Mouse (Mus musculus): ENCODE data around the gene Bhmt2. TPM values are rescaled to one million over a fixed set of nuclear protein-coding genes. Genes with fewer than 3 reads are reported as not detected.

The Bhmt2 gene
- polyA plus RNA-seq, 1 experiment from 2014 or later: 0.13 TPM

DNA sequence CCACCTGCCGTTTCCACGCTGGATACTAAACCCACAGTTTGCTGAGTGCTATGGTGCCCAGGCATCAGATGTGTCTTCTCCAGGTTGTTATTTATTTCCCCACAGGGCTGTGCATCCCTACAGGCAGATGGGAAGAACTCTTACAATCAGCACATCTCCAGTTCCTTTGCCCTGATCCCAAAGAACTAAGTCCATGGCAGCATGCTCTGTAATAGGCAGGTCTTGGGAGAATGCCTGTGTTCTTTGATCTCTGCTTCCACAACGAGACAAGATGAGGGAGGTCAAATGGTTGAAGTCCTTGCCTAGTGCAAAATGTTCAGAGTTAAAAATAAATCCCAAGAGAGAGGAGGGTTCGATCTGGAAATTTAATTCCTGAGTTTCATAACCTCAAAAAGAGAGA is 34.5 kb downstream of the Bhmt2 start:
- no peak for ATAC-seq (ENCODE audit: low FRiP score, low TSS enrichment)
- WGBS: 53% methylated on average over 4 of the region's 4 CpGs
- no peak for TF ChIP-seq EP300 (optimal IDR thresholded peaks at IDR 0.05)

DNA sequence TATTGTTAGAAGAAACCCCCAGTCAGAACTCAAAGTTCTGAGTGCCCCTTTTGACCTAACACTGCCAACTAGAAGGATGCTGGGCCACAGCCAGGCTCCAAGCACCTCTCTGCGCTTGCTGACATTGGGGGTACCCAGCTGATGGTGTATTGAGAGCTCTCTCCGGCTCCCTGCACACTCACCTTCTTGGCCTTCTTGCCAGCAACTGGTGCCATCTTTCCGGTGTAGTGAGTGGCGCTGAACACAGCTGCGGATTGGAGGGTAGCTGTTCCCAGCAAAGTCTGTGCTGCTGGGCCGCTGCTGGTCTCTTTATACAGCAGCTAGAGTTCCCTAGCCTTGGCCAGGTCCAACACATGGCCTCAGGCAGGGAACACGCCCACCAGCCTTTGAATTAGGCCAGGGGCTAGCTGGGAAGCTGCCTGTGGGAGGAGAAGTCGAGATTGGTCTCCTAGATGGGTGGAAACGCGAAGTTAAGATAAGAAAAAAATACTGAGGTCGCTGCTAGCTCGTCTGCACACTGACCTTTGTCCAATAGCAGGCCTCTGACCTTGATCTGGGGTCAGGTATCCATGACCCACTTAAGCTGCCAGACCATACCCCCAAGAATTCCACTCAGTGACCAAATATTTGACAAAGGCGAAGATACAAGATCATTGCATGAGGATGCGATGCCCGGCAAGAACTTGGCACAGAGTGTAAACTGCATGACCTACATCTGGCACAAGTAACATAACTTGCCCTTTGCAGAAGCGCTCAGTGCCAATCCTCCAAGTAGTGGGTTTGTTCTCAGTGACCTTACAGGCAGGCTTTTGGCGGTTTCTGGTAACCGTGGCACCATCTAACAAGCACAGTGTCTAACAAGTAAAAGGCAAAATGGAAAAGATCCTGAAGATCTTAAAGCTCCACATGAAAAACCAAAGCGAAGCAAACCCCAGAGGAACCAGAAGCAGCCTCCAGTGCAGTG is 36.5 kb downstream of the Bhmt2 start, which contains the start of gene Bhmt:
Gene Bhmt, minus strand, starts transcription at position 680 of the 964 bp plus-strand sequence.
- Histone ChIP-seq H3K4me3 (ENCODE audit: low read depth, low read length) (no peak within 1 kb of the TSS), H3K9ac (ENCODE audit: low read length) (no peak within 1 kb of the TSS), H3K36me3 (ENCODE audit: control insufficient read depth, insufficient read depth, low read length) (no peaks in the 10 kb centered on the region), H3K27ac (replicated peaks) (no peak within 1 kb of the TSS), H3K27me3 (ENCODE audit: control insufficient read depth, insufficient read depth, low read length) (no peaks in the 10 kb centered on the region), H3K9me3 (ENCODE audit: control insufficient read depth, low read length) (no peaks in the 10 kb centered on the region), H3K4me1 (replicated peaks; ENCODE audit: control insufficient read depth, insufficient read depth) (no peaks in the 10 kb centered on the region), H3K4me2 (replicated peaks; ENCODE audit: low read depth) (no peak within 1 kb of the TSS)
- WGBS: 67% methylated on average over 19 of the region's 19 CpGs
- no peak for TF ChIP-seq EP300 (optimal IDR thresholded peaks at IDR 0.05)
- TF ChIP-seq CTCF (IDR thresholded peaks at IDR 0.05; ENCODE audit: low read depth): no peak
- DNase-seq (ENCODE audit: low spot score) (no peak), ATAC-seq (ENCODE audit: low FRiP score, low TSS enrichment) (0 out of 2 replicates have a peak, but pooled peaks have one; percentile 35)

More for the DNA sequence above, 34.5 kb downstream of the Bhmt2 start:
- Histone ChIP-seq H3K4me1 (replicated peaks; ENCODE audit: control insufficient read depth, insufficient read depth) (no peaks in the 10 kb centered on the region), H3K4me3 (ENCODE audit: low read depth, low read length) (no peak overlapping the region), H3K27me3 (ENCODE audit: control insufficient read depth, insufficient read depth, low read length) (no peaks in the 10 kb centered on the region), H3K9me3 (ENCODE audit: control insufficient read depth, low read length) (no peaks in the 10 kb centered on the region), H3K9ac (ENCODE audit: low read length) (no peak overlapping the region), H3K27ac (replicated peaks) (no peak overlapping the region), H3K4me2 (replicated peaks; ENCODE audit: low read depth) (no peak overlapping the region), H3K36me3 (ENCODE audit: control insufficient read depth, insufficient read depth, low read length) (no peaks in the 10 kb centered on the region)
- no peak for DNase-seq (ENCODE audit: low spot score)

DNA sequence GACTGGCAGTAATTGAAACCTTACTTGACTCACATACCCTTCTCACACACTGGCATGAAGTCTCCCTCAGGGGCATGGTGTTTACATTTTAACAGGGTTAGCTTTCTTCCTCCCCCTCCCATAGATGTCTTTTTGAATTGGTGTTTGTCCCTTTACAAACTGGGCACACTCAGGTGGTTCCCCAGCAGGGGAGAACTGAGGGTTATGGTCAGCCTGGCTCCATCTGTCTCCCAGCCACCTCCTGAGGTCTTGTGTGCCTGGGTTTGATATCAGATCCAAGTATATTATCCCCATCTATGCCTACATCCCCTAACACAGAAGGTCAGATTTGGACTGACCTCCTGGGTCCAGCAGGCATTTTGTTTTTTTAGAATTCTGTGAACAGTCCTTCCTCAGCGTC is 37.5 kb downstream of the Bhmt2 start:
- H3K9ac ChIP-seq (ENCODE audit: low read length): no peak overlapping the region
- no peak overlapping the region for H3K27ac ChIP-seq (replicated peaks)
- no peak overlapping the region for H3K4me3 ChIP-seq (ENCODE audit: low read depth, low read length)
- no peaks in the 10 kb centered on the region for H3K27me3 ChIP-seq (ENCODE audit: control insufficient read depth, insufficient read depth, low read length)
- H3K4me2 ChIP-seq (replicated peaks; ENCODE audit: low read depth): no peak overlapping the region
- TF ChIP-seq EP300 (optimal IDR thresholded peaks at IDR 0.05) (no peak), CTCF (IDR thresholded peaks at IDR 0.05; ENCODE audit: low read depth) (no peak)
- no peak for ATAC-seq (ENCODE audit: low FRiP score, low TSS enrichment)
- no peaks in the 10 kb centered on the region for H3K36me3 ChIP-seq (ENCODE audit: control insufficient read depth, insufficient read depth, low read length)
- DNase-seq (ENCODE audit: low spot score): no peak
- H3K4me1 ChIP-seq (replicated peaks; ENCODE audit: control insufficient read depth, insufficient read depth): no peaks in the 10 kb centered on the region
- no peaks in the 10 kb centered on the region for H3K9me3 ChIP-seq (ENCODE audit: control insufficient read depth, low read length)
- WGBS: 73% methylated on average over 1 of the region's 1 CpGs

DNA sequence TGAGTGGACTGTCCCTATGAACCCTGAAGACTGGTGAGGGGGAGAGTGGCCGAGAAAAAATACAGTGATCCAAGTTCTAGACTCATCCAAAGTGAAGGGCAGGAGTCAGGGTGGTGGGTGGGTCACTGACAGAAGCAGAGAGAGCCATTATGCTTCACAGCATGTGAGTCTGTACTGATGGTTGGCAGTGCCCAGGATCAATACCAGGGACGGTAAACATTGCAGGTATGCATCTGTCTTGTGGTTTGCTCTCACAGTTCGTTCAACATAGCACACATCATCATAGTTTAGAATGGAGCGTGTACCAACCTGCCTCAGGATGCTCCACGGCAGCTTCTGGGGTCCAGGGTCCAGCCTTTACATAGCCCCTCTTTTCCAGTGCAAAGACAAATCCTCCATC is 41.2 kb downstream of the Bhmt2 start:
- H3K9me3 ChIP-seq (ENCODE audit: control insufficient read depth, low read length): no peaks in the 10 kb centered on the region
- H3K4me3 ChIP-seq (ENCODE audit: low read depth, low read length): no peak overlapping the region
- H3K9ac ChIP-seq (ENCODE audit: low read length): no peak overlapping the region
- H3K27ac ChIP-seq (replicated peaks): no peak overlapping the region
- no peaks in the 10 kb centered on the region for H3K27me3 ChIP-seq (ENCODE audit: control insufficient read depth, insufficient read depth, low read length)
- H3K36me3 ChIP-seq (ENCODE audit: control insufficient read depth, insufficient read depth, low read length): no peaks in the 10 kb centered on the region
- no peak for ATAC-seq (ENCODE audit: low FRiP score, low TSS enrichment)
- no peak for DNase-seq (ENCODE audit: low spot score)
- WGBS: 82% methylated on average over 5 of the region's 5 CpGs
- no peak overlapping the region for H3K4me2 ChIP-seq (replicated peaks; ENCODE audit: low read depth)
- H3K4me1 ChIP-seq (replicated peaks; ENCODE audit: control insufficient read depth, insufficient read depth): no peaks in the 10 kb centered on the region
- no peak for TF ChIP-seq EP300 (optimal IDR thresholded peaks at IDR 0.05)
- TF ChIP-seq CTCF (IDR thresholded peaks at IDR 0.05; ENCODE audit: low read depth): no peak

DNA sequence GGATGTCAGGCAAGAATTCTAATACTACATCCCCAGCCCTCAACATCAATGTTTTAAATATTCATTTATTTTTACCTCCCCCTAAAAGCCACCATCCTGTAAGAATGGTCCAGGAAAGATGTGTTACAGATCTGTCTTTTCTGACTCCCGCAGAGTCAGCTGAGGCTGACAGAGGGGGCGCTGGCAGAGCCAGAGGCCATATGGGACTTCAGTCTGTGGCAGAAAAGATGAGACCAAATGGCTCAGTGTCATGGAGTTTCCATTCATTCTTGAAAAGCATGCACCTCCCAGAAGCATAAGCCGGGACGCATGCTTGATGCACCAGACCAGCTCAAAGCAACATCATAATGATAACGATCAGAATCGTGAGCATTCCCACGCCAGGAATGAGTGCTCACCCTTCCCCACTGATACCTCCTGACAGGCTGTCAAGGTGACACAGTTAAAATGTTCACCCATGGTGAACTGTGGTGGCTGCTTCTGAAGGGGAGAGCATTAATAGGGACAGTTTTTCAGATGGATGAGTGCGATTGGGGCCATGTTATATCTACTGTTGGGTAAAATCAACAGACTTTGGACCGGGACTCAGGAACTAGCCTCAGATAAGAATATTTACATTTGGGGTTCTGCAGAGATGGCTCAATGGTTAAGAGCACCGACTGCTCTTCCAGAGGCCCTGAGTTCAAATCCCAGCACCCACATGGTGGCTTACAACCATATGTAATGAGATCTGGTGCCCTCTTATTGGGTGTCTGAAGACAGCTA is 43.0 kb downstream of the Bhmt2 start:
- no peak overlapping the region for H3K27ac ChIP-seq (replicated peaks)
- DNase-seq (ENCODE audit: low spot score): no peak
- no peaks in the 10 kb centered on the region for H3K27me3 ChIP-seq (ENCODE audit: control insufficient read depth, insufficient read depth, low read length)
- no peak for ATAC-seq (ENCODE audit: low FRiP score, low TSS enrichment)
- no peaks in the 10 kb centered on the region for H3K36me3 ChIP-seq (ENCODE audit: control insufficient read depth, insufficient read depth, low read length)
- H3K9ac ChIP-seq (ENCODE audit: low read length): no peak overlapping the region
- 76% methylated on average over 10 of the region's 10 CpGs for WGBS
- no peaks in the 10 kb centered on the region for H3K4me1 ChIP-seq (replicated peaks; ENCODE audit: control insufficient read depth, insufficient read depth)
- H3K4me3 ChIP-seq (ENCODE audit: low read depth, low read length): no peak overlapping the region
- H3K4me2 ChIP-seq (replicated peaks; ENCODE audit: low read depth): no peak overlapping the region
- no peak for TF ChIP-seq CTCF (IDR thresholded peaks at IDR 0.05; ENCODE audit: low read depth)
- TF ChIP-seq EP300 (optimal IDR thresholded peaks at IDR 0.05): no peak
- no peaks in the 10 kb centered on the region for H3K9me3 ChIP-seq (ENCODE audit: control insufficient read depth, low read length)
